Mouse (Mus musculus) midbrain, embryonic 15.5 days (tissue): Measurements from ENCODE around the gene Cbx2. TPM values are rescaled to one million over a fixed set of nuclear protein-coding genes. Genes with fewer than 3 reads are reported as not detected.

ENCODE experiments used
- ATAC-seq: fragments of 200-750 bp; cut with Nextera tagmentation; replicated peaks from 2 replicates; pipeline ENCODE4 v1.8.0; 2017; ENCODE audit warnings: moderate TSS enrichment
- H3K27ac ChIP-seq: fragments of 300-500 bp; sonication (generic); 2 replicates; pipeline ENCODE4 v1.5.1; 2015; ENCODE audit warnings: mild to moderate bottlenecking, inconsistent platforms
- H3K27me3 ChIP-seq: fragments of 300-500 bp; sonication (generic); replicated peaks from 2 replicates; pipeline ENCODE4 v1.6.1; 2015; ENCODE audit warnings: inconsistent platforms
- H3K36me3 ChIP-seq: fragments of 300-500 bp; sonication (generic); replicated peaks from 2 replicates; pipeline ENCODE4 v1.6.1; 2015; ENCODE audit warnings: inconsistent platforms
- H3K4me1 ChIP-seq: fragments of 300-500 bp; sonication (generic); 2 replicates; pipeline ENCODE4 v1.6.1; 2015; ENCODE audit warnings: inconsistent platforms
- H3K4me2 ChIP-seq: fragments of 300-500 bp; sonication (generic); 2 replicates; pipeline ENCODE4 v1.6.1; 2015; ENCODE audit warnings: inconsistent platforms, mild to moderate bottlenecking, moderate library complexity
- H3K4me3 ChIP-seq: fragments of 300-500 bp; sonication (generic); 2 replicates; pipeline ENCODE4 v1.5.1; 2015; ENCODE audit warnings: mild to moderate bottlenecking, inconsistent platforms
- H3K9ac ChIP-seq: fragments of 300-500 bp; sonication (generic); 2 replicates; pipeline ENCODE4 v1.6.1; 2015; ENCODE audit warnings: mild to moderate bottlenecking, inconsistent platforms
- H3K9me3 ChIP-seq: fragments of 300-500 bp; sonication (generic); 2 replicates; pipeline ENCODE4 v1.6.1; 2016; ENCODE audit warnings: inconsistent platforms
- WGBS: fragments of 180-500 bp; shearing (Covaris S2); methylation state at CpG from one replicate; pipeline ENCODE4 v1.1.7; 2015; ENCODE audit warnings: mixed read lengths; 5-methylcytosine and 5-hydroxymethylcytosine counted together
- polyA plus RNA-seq: library from polyadenylated mRNA; unstranded; fragments of >200 nt; fragmentation: Nextera tagmentation; extraction: Ambion mirVana; gene quantifications from 2 replicates; pipeline ENCODE4 v1.2.1, GENCODE M21; 2015

Cbx2 gene
- polyA plus RNA-seq, 1 experiment from 2014 or later: 17.6 TPM

GRCm38 (mm10) chr11:119047261-119048132 is 24.7 kb downstream of the Cbx2 start:
- Histone ChIP-seq H3K9me3 (no peaks in the 10 kb centered on the region), H3K27me3 (peaks cover 89% of the 10 kb centered on the region), H3K36me3 (no peaks in the 10 kb centered on the region), H3K4me1 (peaks cover 42% of the 10 kb centered on the region), H3K27ac (no peak overlapping the region), H3K4me3 (peak overlapping the region; percentile 38), H3K9ac (no peak overlapping the region), H3K4me2 (peak overlapping the region; percentile 70)
- no peak for ATAC-seq
- WGBS: under 1% methylated on average over 43 of the region's 43 CpGs

DNA sequence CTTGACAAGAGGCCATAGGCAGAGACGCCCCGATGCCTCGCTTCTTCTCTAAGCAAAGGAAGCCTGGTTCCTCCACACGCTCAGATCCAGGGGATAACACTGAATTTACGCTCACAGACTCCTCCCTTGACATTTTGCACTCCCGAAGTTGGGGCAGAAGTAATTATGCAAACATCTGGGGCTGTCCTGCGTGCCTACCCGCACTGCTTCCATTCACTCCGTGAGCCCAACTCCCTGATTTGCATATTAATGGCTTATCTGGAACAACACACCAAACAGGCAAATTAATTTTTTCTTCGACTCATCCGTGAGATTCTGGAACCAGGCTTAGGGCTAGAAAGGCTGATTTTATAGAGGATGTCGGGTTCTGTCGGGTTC is 25.4 kb downstream of the Cbx2 start:
- H3K4me3 ChIP-seq: peak overlapping the region; percentile 2; the same call in 1 of the 2 replicates
- no peak overlapping the region for H3K9ac ChIP-seq
- no peaks in the 10 kb centered on the region for H3K36me3 ChIP-seq
- no peak overlapping the region for H3K27ac ChIP-seq
- peaks cover 46% of the 10 kb centered on the region for H3K4me1 ChIP-seq
- ATAC-seq: no peak
- under 1% methylated on average over 13 of the region's 13 CpGs for WGBS
- H3K9me3 ChIP-seq: no peaks in the 10 kb centered on the region
- peak overlapping the region; percentile 20; the same call in 1 of the 2 replicates for H3K4me2 ChIP-seq
- peaks cover 83% of the 10 kb centered on the region for H3K27me3 ChIP-seq

DNA sequence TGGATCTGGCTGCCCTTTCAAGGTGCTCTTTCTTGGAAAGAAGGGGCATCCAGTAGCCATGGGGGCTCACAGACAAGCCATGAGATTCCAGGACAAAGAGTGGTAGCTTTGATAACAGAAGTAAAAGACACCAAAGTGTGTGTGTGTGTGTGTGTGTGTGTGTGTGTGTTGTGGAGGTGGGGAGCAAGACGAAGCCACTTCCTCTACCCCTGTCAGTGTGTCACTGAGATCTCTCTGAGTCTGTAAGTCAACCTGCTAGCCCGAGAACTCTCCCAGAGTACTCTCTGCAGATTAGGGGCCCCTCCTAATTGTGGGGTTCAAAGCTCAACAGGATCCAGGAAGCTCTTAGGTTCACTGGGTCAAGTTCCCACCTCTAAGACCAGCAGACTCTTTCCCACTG is 27.6 kb downstream of the Cbx2 start:
- H3K9me3 ChIP-seq: no peaks in the 10 kb centered on the region
- H3K27ac ChIP-seq: no peak overlapping the region
- no peaks in the 10 kb centered on the region for H3K36me3 ChIP-seq
- H3K4me3 ChIP-seq: no peak overlapping the region
- H3K9ac ChIP-seq: no peak overlapping the region
- H3K4me1 ChIP-seq: peaks cover 54% of the 10 kb centered on the region
- no peak overlapping the region for H3K4me2 ChIP-seq
- no peak for ATAC-seq
- peaks cover 61% of the 10 kb centered on the region for H3K27me3 ChIP-seq
- 0% methylated on average over 2 of the region's 2 CpGs for WGBS

- no peak overlapping the region for H3K9ac ChIP-seq
- no peak overlapping the region for H3K27ac ChIP-seq
- H3K9me3 ChIP-seq: no peaks in the 10 kb centered on the region
- H3K4me2 ChIP-seq: no peak overlapping the region
- H3K27me3 ChIP-seq: peaks cover 50% of the 10 kb centered on the region
- no peak for ATAC-seq
- H3K4me1 ChIP-seq: peaks cover 59% of the 10 kb centered on the region
- H3K36me3 ChIP-seq: no peaks in the 10 kb centered on the region
- no peak overlapping the region for H3K4me3 ChIP-seq
Observed at GRCm38 (mm10) chr11:119051426-119051825, 28.7 kb downstream of the Cbx2 start.

GRCm38 (mm10) chr11:119051927-119052660 is 29.3 kb downstream of the Cbx2 start:
- H3K9ac ChIP-seq: no peak overlapping the region
- peaks cover 43% of the 10 kb centered on the region for H3K27me3 ChIP-seq
- H3K4me2 ChIP-seq: peak overlapping the region; percentile 89; the same call in 1 of the 2 replicates
- peaks cover 56% of the 10 kb centered on the region for H3K4me1 ChIP-seq
- WGBS: 5% methylated on average over 15 of the region's 15 CpGs
- no peaks in the 10 kb centered on the region for H3K9me3 ChIP-seq
- no peak for ATAC-seq
- peak overlapping the region; percentile 93; the same call in 1 of the 2 replicates for H3K27ac ChIP-seq
- no peaks in the 10 kb centered on the region for H3K36me3 ChIP-seq
- H3K4me3 ChIP-seq: no peak overlapping the region

DNA sequence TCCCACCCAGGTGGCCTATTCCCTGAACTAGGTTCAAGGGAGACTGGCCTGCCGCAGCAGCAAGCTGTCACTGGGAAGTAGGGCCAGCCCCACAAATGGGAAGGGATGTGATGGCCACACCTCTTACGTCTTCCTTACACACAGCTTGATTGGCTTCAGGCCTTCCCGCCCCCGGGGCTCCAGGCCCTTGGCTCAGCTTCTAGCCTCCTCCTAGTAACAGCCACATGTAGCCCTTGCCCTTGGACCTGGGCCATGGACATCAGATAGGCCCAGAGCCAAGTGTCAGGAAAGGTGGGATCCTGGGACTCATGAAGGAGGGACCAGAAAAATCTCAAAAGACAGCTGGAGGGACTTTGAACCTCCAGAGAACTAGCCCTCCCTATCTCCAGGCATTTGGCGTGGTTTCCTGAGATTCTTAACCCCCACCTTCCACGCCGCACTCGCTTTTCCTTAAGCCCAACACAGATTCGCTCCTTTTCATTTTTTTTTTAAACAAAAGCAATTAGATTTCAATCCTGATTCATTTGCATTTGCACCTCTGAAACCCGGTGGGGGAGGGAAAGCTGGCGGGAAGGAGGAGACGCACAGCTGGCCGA is 30.0 kb downstream of the Cbx2 start:
- peak; percentile 18; the same call in 1 of the 2 replicates for ATAC-seq
- Histone ChIP-seq H3K4me3 (peak overlapping the region; percentile 37), H3K4me1 (peaks cover 57% of the 10 kb centered on the region), H3K27me3 (peaks cover 40% of the 10 kb centered on the region), H3K9me3 (no peaks in the 10 kb centered on the region), H3K27ac (peak overlapping the region; percentile 93), H3K36me3 (no peaks in the 10 kb centered on the region), H3K9ac (peak overlapping the region; percentile 41), H3K4me2 (peak overlapping the region; percentile 89)
- 3% methylated on average over 13 of the region's 13 CpGs for WGBS

DNA sequence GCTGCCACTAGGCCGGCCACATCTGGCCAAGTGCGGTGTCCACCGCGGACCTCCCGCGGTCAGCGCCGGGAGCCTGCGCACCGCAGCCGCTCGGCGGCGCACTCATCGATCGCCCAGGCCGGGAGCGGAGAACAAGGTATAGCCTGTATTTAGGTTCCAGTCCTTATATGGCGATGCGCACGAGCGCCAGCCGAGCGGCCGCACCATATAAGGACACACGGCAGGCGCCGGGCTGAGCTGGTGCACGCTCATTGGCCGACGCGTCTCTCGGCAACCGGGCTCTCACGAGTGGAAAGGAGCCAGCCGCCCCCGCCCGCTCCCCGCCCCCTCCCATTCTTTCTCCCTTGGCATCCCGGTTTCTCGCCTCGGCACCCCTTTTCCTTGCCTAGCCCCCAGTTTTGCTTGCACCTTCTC is 30.5 kb downstream of the Cbx2 start:
- H3K4me1 ChIP-seq: peaks cover 57% of the 10 kb centered on the region
- H3K4me2 ChIP-seq: peak overlapping the region; percentile 89
- H3K36me3 ChIP-seq: no peaks in the 10 kb centered on the region
- WGBS: under 1% methylated on average over 42 of the region's 42 CpGs
- H3K27ac ChIP-seq: peak overlapping the region; percentile 93
- peak overlapping the region; percentile 43 for H3K9ac ChIP-seq
- H3K27me3 ChIP-seq: peaks cover 39% of the 10 kb centered on the region
- ATAC-seq: peak; percentile 94
- H3K4me3 ChIP-seq: peak overlapping the region; percentile 37
- H3K9me3 ChIP-seq: no peaks in the 10 kb centered on the region

- Histone ChIP-seq H3K27ac (peak overlapping the region; percentile 93), H3K9me3 (no peaks in the 10 kb centered on the region), H3K4me2 (peak overlapping the region; percentile 89), H3K4me3 (peak overlapping the region; percentile 37), H3K4me1 (peaks cover 58% of the 10 kb centered on the region), H3K9ac (peak overlapping the region; percentile 43), H3K36me3 (no peaks in the 10 kb centered on the region), H3K27me3 (peaks cover 41% of the 10 kb centered on the region)
- ATAC-seq: peak; percentile 69
- under 1% methylated on average over 32 of the region's 35 CpGs for WGBS
Observed at GRCm38 (mm10) chr11:119053738-119054350, 31.1 kb downstream of the Cbx2 start.

DNA sequence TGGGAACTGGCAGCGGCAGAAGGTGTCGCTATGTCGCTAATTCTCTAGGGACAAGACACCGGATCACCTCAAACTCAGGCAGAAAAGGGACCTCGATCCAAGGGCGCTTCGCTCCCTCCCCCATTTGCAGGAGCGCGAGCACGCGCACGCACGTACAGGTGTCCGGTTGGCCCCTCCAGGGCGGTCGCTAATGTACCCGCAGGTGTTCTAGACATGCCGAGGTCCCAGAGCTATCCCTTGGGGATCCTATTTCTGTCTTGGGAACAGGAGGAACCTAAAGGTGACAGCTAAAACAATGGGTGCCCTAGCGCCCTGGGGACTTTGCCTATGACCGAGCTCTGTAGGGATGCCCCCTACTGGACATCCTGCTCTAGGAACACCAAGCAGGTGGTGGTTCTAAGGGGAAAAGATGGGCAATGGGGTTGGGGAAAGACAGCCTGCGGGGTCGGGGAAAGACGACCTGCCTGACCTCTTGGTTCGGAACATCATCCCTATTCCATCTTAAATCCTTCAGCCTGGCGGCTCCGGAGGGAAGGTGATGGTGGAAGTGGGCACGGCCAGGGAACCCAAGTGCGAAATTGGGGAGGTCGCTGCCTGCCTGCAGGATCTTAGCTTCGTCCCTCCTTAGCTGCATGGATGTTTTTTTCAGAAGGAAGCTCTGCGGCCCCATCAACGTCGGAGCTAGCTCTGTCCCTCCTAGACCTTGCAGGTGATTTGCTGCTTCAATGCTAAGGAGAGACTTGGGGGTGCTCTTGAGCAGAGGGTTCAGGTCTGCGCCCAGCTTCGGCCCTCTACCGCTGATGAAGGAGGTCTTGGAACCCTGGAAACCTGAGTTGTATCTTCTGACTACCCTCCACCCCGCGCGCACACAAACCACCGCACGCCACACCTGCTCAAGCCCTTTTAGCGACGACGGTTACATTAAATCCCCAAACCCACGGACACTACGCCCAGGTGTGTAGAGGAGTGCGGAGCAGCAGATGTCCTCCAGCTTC is 31.9 kb downstream of the Cbx2 start:
- peaks cover 60% of the 10 kb centered on the region for H3K4me1 ChIP-seq
- peaks cover 41% of the 10 kb centered on the region for H3K27me3 ChIP-seq

DNA sequence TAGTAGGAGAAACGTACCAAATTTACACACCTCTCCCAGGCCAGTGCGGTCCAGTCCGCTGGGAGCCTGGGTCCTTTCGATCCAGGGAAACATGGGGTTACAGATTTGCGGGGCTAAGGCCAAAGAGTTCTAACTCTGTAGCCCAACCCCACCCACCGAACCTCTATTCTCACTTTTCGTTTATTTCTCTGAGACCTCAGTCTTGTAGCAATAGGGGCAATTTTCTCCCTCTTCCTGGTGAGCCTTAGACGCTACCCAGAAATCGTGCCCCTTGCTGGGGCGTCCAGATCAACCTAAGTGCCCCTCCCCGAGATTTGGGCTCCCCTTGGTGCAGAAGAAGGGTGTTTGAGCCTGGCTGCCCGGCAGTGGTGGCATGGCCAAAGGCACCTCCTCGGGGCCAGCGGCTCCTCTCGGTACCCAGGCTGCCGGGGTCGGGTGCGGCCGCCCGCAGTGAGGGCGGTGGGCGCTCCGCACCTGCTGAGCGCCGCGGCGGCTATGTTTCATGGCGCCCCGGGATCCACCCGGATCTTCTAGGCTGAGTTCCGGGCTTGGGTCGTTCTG is 32.9 kb downstream of the Cbx2 start:
- peaks cover 60% of the 10 kb centered on the region for H3K4me1 ChIP-seq
- peak overlapping the region; percentile 49 for H3K4me3 ChIP-seq
- H3K9me3 ChIP-seq: no peaks in the 10 kb centered on the region
- no peaks in the 10 kb centered on the region for H3K36me3 ChIP-seq
- peak overlapping the region; percentile 89 for H3K4me2 ChIP-seq
- peak overlapping the region; percentile 80 for H3K9ac ChIP-seq
- H3K27me3 ChIP-seq: peaks cover 41% of the 10 kb centered on the region
- ATAC-seq: no peak
- peak overlapping the region; percentile 93 for H3K27ac ChIP-seq
- WGBS: under 1% methylated on average over 32 of the region's 32 CpGs

More for the DNA sequence above, 31.9 kb downstream of the Cbx2 start:
- peak overlapping the region; percentile 93 for H3K27ac ChIP-seq
- WGBS: 2% methylated on average over 47 of the region's 47 CpGs
- peak overlapping the region; percentile 89 for H3K4me2 ChIP-seq
- no peaks in the 10 kb centered on the region for H3K36me3 ChIP-seq
- no peak for ATAC-seq
- peak overlapping the region; percentile 37 for H3K4me3 ChIP-seq
- H3K9ac ChIP-seq: peak overlapping the region; percentile 43
- H3K9me3 ChIP-seq: no peaks in the 10 kb centered on the region
